Mouse (Mus musculus): ENCODE measurements at regions not wholly inside any gene's neighbourhood (a gene's known extent, or its start where the extent isn't known, plus 50 kb on each side); places are given as distances from the start of the nearest gene placed in this dataset.
A peak's percentile ranks its signal among the peaks of the same experiment; 100 is the strongest.

DNA sequence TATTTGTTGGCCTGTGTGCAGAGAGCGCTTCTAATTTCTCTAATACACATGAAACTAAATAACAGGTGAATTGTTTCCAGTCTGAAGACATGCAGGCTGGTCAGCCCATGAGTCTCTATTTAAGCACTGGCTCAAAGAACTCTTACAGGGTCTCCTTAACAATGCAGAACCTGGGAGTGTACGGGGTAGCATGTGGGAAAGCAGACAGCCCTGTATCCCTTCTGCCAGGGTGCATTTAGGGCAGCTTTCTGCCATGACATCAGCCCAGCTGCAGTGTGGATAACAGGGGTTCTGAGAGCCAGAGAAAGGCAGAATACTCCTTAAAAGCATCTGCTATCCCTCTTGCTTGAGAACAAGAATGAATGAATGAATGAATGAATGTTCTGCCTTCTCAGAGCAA is 164.7 kb downstream of the Grb14 start:
- DNase-seq = no peak

DNA sequence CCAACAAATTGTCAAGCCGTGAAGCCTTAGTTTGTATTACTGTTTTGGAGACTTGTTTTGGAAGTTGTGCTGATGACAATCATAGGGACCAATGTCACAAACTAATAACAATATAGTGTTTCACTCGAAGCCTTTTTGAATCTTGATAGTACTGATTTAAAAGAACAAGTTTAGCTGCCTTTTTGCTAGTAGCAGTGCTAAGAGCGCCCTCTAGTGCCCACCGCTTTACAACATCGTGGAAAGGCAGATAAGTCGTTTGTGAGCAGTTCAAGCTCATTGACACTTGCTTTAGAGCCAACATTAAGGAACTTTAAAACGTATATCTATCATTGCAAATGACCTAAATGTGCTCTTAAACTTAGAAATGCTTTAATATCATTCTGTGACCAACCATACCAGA is 170.9 kb downstream of the Grb14 start:
- peak; percentile 75 to 76 for DNase-seq

DNA sequence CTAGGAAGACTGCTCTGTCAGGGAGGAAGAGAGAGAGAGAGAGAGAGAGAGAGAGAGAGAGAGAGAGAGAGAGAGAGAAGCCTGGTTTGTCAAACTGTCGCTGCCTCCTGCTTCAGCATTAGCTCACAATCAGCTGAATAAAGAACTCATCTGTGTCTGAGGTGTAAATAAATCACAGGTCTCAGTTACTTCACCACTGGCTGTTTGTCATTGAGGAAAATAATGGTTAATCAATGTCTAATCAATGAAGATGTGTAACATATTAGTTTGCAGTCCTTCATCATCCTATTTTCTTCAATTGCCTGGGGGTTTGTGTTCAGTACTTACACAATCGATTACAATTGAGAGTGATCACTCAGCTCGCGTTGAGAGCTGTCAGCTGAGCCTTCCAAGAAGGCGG is 171.9 kb downstream of the Grb14 start:
- no peak for DNase-seq

DNA sequence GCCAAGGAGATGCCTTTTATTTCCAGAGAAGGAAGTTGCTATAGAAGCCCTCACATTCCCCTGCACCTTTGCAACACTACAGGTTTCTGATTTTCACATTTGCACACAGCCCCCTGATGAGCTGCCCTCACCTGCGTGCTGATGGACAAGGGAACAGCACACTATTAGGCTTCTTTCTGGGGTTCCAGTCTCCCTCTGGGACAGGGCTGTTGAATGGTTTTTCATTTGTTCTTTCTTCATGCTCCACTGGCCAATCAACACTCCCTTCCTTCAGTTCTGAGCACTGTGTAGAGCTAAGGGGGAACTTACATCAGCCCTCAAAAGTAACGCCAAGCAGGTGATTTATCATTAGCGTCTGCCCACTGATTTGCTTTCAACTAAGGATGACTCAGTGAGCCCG is 173.7 kb downstream of the Grb14 start:
- DNase-seq = no peak

DNA sequence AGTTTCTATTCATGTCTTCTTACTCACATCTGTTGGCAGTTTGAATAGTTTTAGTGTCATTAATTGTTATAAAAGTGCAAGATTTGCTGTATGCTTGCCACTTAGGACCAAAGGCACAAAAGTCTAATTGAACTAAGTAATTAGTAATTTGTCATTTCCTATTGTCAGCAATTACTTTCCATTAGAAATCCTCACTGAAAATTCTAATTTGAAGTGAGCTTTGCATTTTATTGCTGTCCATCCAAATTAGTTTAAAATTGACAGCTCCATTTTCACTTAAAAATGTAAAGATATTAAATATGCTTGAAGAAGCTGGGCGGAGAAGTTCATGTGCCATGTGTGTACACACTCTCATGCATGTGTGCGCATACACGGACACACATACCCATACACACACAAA is 174.1 kb downstream of the Grb14 start:
- no peak for DNase-seq

DNA sequence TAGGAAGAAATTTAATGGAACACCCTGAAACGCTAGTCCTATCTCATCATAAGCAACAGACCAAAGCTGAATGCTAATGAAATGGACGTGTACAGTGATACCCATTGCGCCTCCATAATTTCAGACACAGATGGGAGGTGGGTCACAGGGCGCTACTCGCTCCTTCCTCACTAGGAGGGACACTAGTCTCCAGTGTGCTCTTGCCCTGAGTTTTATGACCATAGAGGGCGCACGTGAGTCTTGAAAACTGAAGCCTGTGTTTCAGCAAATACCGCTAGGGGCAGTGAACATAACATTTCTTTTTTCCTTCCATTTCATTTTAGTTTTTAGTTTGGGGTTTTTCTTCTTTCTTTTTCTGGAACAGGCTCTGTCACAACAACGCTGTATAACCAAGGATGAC is 200.3 kb downstream of the Grb14 start:
- DNase-seq = no peak

DNA sequence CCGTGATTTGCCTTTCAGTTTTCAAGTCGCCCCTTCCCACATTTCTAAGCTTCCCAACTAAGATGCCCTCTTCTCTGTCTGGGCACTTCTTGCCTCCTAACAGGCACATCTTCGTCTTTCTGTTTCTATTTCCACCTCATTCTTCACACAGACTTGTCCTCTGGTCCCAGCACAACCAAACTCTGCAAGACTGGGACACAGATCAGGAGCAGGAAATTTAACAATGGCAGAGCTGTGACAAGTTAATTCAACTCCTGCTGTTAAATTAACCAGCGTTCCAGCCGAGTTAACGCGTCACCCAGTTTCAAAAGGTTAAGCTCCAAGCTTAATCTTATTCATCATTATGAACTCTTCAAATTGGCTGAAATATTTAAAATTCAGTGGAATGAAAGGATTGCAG is 200.9 kb downstream of the Grb14 start:
- DNase-seq = no peak

DNA sequence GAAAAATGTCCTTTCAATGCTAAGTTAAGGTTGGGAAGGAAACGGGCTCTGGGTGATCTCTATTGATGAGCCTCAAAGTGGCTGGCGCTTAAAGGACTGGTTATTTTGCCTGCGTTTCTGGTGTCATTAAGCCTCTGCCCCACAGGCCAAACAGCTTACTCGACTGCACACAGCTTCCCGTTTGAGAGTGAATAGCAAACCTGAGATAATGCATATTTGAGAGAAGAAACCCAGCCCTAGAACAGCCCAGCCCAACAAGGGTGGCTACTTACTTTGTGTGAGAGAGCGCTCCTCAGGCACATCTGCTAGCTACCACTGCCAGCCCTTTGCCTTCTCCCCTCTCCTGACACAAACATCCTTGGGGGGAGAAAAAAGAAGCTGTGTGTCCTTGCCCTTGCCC is 201.7 kb downstream of the Grb14 start:
- no peak for DNase-seq

DNA sequence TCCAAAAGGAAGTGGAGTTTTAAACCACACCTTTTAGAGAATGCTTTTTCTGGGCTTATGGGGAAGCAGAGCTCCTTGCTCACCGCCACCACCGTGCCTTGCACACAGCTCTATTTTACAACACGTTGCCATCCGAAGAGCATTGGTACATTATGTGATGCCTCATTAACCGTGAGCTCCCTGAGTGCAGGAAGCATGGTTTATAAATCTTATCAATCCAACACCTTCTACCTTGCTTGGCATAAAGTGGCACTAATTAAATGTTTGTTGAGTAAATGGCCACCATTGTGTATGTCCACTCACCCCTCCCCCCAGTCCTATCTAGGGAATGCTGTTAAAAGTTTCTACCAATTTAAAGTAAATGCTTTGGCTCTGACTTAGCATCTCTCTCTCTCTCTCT is 206.6 kb downstream of the Grb14 start:
- no peak for DNase-seq

All from layer of hippocampus, postnatal 36 days (tissue).